Comparison of ENCODE assay signal across 13 mouse cellular contexts in genomic region chr3:88226101-88226845, GRCm38 (mm10). TPM values are rescaled to one million over a fixed set of nuclear protein-coding genes. Genes with fewer than 3 reads are reported as not detected.
A peak's percentile ranks its signal among the peaks of the same experiment; 100 is the strongest.
DNase-seq lines count a peak whose midpoint lies in the region; ATAC-seq and TF ChIP-seq lines count a peak whose summit lies in the region.
"Had no signal": no experiment of that assay in that cellular context is flagged by ENCODE, and none has a peak within 500 bp of the region (broad histone marks: within the 10 kb centered on the region; RNA-seq: fewer than 3 reads in every experiment).

No protein-coding gene starts in this region.

- no peaks in the 10 kb centered on the region for H3K4me1 ChIP-seq in embryonic facial prominence, embryonic 14.5 days (ENCODE audit: control insufficient read depth, insufficient read depth, low read length)
- peaks cover 35% of the 10 kb centered on the region for H3K4me1 ChIP-seq in embryonic facial prominence, embryonic 10.5 days
- H3K4me1 ChIP-seq in hindbrain, postnatal 0 days (ENCODE audit: insufficient read depth, low read length): peaks cover 35% of the 10 kb centered on the region
- peaks cover 100% of the 10 kb centered on the region for H3K4me1 ChIP-seq in neural tube, embryonic 13.5 days (replicated peaks)
- no peaks in the 10 kb centered on the region for H3K4me1 ChIP-seq in lung, postnatal 0 days (ENCODE audit: insufficient read depth, low read depth, low read length)
- H3K4me1 ChIP-seq: heart, embryonic 13.5 days; limb, embryonic 15.5 days had no signal

- no peak for DNase-seq in embryonic facial prominence, embryonic 14.5 days (ENCODE audit: low spot score)
- no peak for DNase-seq in embryonic facial prominence, embryonic 10.5 days (ENCODE audit: low spot score)
- DNase-seq in cerebellum, postnatal 36 days: peak; percentile 87 to 91
- DNase-seq in hindbrain, postnatal 0 days (ENCODE audit: low spot score): peak; percentile 90
- DNase-seq in lung, postnatal 0 days (ENCODE audit: low spot score): no peak
- DNase-seq: adrenal gland, postnatal 25 days; thymus, postnatal 4 days had no signal

- TF ChIP-seq EP300 in lung, postnatal 0 days (IDR thresholded peaks at IDR 0.05): no peak

- H3K9ac ChIP-seq in embryonic facial prominence, embryonic 14.5 days (ENCODE audit: low read depth, low read length): no peak overlapping the region
- no peak overlapping the region for H3K9ac ChIP-seq in hindbrain, postnatal 0 days (replicated peaks; ENCODE audit: low read length)
- H3K9ac ChIP-seq in neural tube, embryonic 13.5 days: peak overlapping the region; percentile 63
- H3K9ac ChIP-seq in lung, postnatal 0 days (replicated peaks; ENCODE audit: low read depth): no peak overlapping the region
- H3K9ac ChIP-seq: heart, embryonic 13.5 days; limb, embryonic 15.5 days had no signal

- no peak overlapping the region for H3K27ac ChIP-seq in embryonic facial prominence, embryonic 14.5 days (replicated peaks; ENCODE audit: low read depth, low read length)
- H3K27ac ChIP-seq in embryonic facial prominence, embryonic 10.5 days (replicated peaks): no peak overlapping the region
- H3K27ac ChIP-seq in hindbrain, postnatal 0 days: peak overlapping the region; percentile 93
- peak overlapping the region; percentile 98 for H3K27ac ChIP-seq in neural tube, embryonic 13.5 days (replicated peaks)
- no peak overlapping the region for H3K27ac ChIP-seq in lung, postnatal 0 days (ENCODE audit: low read length)
- H3K27ac ChIP-seq: heart, embryonic 13.5 days; kidney, postnatal 0 days; limb, embryonic 15.5 days had no signal

- H3K4me3 ChIP-seq in embryonic facial prominence, embryonic 14.5 days (ENCODE audit: low read depth, low read length): no peak overlapping the region
- H3K4me3 ChIP-seq in embryonic facial prominence, embryonic 10.5 days: no peak overlapping the region
- H3K4me3 ChIP-seq in hindbrain, postnatal 0 days (ENCODE audit: low read length): no peak overlapping the region
- H3K4me3 ChIP-seq in neural tube, embryonic 13.5 days: no peak overlapping the region
- H3K4me3 ChIP-seq in lung, postnatal 0 days (ENCODE audit: low read depth, low read length): no peak overlapping the region
- H3K4me3 ChIP-seq: heart, embryonic 13.5 days; limb, embryonic 15.5 days had no signal

- H3K9me3 ChIP-seq in embryonic facial prominence, embryonic 14.5 days (ENCODE audit: control insufficient read depth, low read length): no peaks in the 10 kb centered on the region
- H3K9me3 ChIP-seq in embryonic facial prominence, embryonic 10.5 days: no peaks in the 10 kb centered on the region
- H3K9me3 ChIP-seq in hindbrain, postnatal 0 days (ENCODE audit: low read length): no peaks in the 10 kb centered on the region
- H3K9me3 ChIP-seq in neural tube, embryonic 13.5 days: no peaks in the 10 kb centered on the region
- H3K9me3 ChIP-seq in lung, postnatal 0 days (ENCODE audit: low read length): no peaks in the 10 kb centered on the region
- H3K9me3 ChIP-seq: heart, embryonic 13.5 days; limb, embryonic 15.5 days had no signal

- no peaks in the 10 kb centered on the region for H3K36me3 ChIP-seq in embryonic facial prominence, embryonic 14.5 days (ENCODE audit: control insufficient read depth, insufficient read depth, low read length)
- no peaks in the 10 kb centered on the region for H3K36me3 ChIP-seq in embryonic facial prominence, embryonic 10.5 days (replicated peaks)
- peaks cover 60% of the 10 kb centered on the region; the same call in 1 of the 2 replicates for H3K36me3 ChIP-seq in hindbrain, postnatal 0 days (ENCODE audit: insufficient read depth, low read length)
- peaks cover 82% of the 10 kb centered on the region for H3K36me3 ChIP-seq in neural tube, embryonic 13.5 days
- no peaks in the 10 kb centered on the region for H3K36me3 ChIP-seq in lung, postnatal 0 days (ENCODE audit: insufficient read depth, low read length)
- H3K36me3 ChIP-seq: heart, embryonic 13.5 days; limb, embryonic 15.5 days had no signal

- peak; percentile 24; the same call in 1 of the 2 replicates for ATAC-seq in embryonic facial prominence, embryonic 14.5 days (ENCODE audit: low read depth)
- peak; percentile 38 for ATAC-seq in hindbrain, postnatal 0 days
- ATAC-seq in neural tube, embryonic 13.5 days (ENCODE audit: low read depth): 0 out of 2 replicates have a peak, but pooled peaks have one; percentile 4
- no peak for ATAC-seq in lung, postnatal 0 days
- no peak for ATAC-seq in granulocyte monocyte progenitor cell, adult 5-6 weeks (replicated peaks; ENCODE audit: poor library complexity, severe bottlenecking)
- no peak for ATAC-seq in activated CD4-positive, CD25-positive, alpha-beta regulatory T cell, adult 4 months

- H3K4me2 ChIP-seq in embryonic facial prominence, embryonic 14.5 days (ENCODE audit: low read depth, low read length): no peak overlapping the region
- no peak overlapping the region for H3K4me2 ChIP-seq in hindbrain, postnatal 0 days (ENCODE audit: low read depth, low read length)
- H3K4me2 ChIP-seq in neural tube, embryonic 13.5 days: no peak overlapping the region
- H3K4me2 ChIP-seq in lung, postnatal 0 days (replicated peaks; ENCODE audit: low read depth, low read length): no peak overlapping the region
- H3K4me2 ChIP-seq: heart, embryonic 13.5 days; limb, embryonic 15.5 days had no signal

- no peak for TF ChIP-seq CTCF in hindbrain, postnatal 0 days (IDR thresholded peaks at IDR 0.05; ENCODE audit: low read depth)
- no peak for TF ChIP-seq CTCF in lung, postnatal 0 days (IDR thresholded peaks at IDR 0.05)

- WGBS in embryonic facial prominence, embryonic 14.5 days: 75% methylated on average over 10 of the region's 10 CpGs
- WGBS in embryonic facial prominence, embryonic 10.5 days: 89% methylated on average over 10 of the region's 10 CpGs
- WGBS in hindbrain, postnatal 0 days: 29% methylated on average over 10 of the region's 10 CpGs
- WGBS in neural tube, embryonic 13.5 days: 55% methylated on average over 10 of the region's 10 CpGs
- 84% methylated on average over 10 of the region's 10 CpGs for WGBS in lung, postnatal 0 days

- H3K27me3 ChIP-seq in embryonic facial prominence, embryonic 14.5 days (replicated peaks; ENCODE audit: control insufficient read depth, insufficient read depth, low read length): peaks cover 34% of the 10 kb centered on the region
- H3K27me3 ChIP-seq in embryonic facial prominence, embryonic 10.5 days (replicated peaks; ENCODE audit: low read depth, poor library complexity, severe bottlenecking): peaks cover 98% of the 10 kb centered on the region
- H3K27me3 ChIP-seq in hindbrain, postnatal 0 days (ENCODE audit: insufficient read depth, low read length): no peaks in the 10 kb centered on the region
- H3K27me3 ChIP-seq in neural tube, embryonic 13.5 days: no peaks in the 10 kb centered on the region
- H3K27me3 ChIP-seq in lung, postnatal 0 days (replicated peaks; ENCODE audit: insufficient read depth, low read length): peaks cover 2% of the 10 kb centered on the region; the same call in 1 of the 2 replicates

RNA-seq across cellular contexts. Expression of gene Rhbg, which starts 28.2 kb away (rescaled TPM):
- polyA plus RNA-seq in embryonic facial prominence, embryonic 14.5 days (2014; fragmentation: Nextera tagmentation; extraction: Ambion mirVana): 4.1 and 7.6 TPM in 2 replicates
- 0.17 TPM in 1 of 2 replicates, not detected in the other for polyA plus RNA-seq in embryonic facial prominence, embryonic 10.5 days (2016; fragmentation: Nextera tagmentation; extraction: Ambion mirVana)
- total RNA-seq in hindbrain, postnatal 0 days (2014; rRNA removed): 0.94 and 1.0 TPM in 2 replicates
- 0.37 and 0.43 TPM in 2 replicates for polyA plus RNA-seq in hindbrain, postnatal 0 days (2015; fragmentation: Nextera tagmentation; extraction: Ambion mirVana)
- polyA plus RNA-seq in neural tube, embryonic 13.5 days (2015; fragmentation: Nextera tagmentation; extraction: Ambion mirVana): 0.15 and 0.67 TPM in 2 replicates
- 3.9 and 4.9 TPM in 2 replicates for polyA plus RNA-seq in lung, postnatal 0 days (2015; fragmentation: Nextera tagmentation; extraction: Ambion mirVana)
- total RNA-seq in granulocyte monocyte progenitor cell, adult 5-6 weeks (2014; fragmentation: Nextera tagmentation): not detected in 2 replicates
- total RNA-seq in granulocyte monocyte progenitor cell, adult 5-6 weeks (2017): not detected in 2 replicates
- polyA plus RNA-seq in activated CD4-positive, CD25-positive, alpha-beta regulatory T cell, adult 4 months (2017; shearing (Covaris generic)): not detected

Comparison
In these comparisons a context has a peak if more than half of its experiments do, and no peak if none do; other contexts are left out.
1. ATAC-seq: peak in embryonic facial prominence, embryonic 14.5 days (single experiment), hindbrain, postnatal 0 days (single experiment) and neural tube, embryonic 13.5 days (single experiment); none in lung, postnatal 0 days (single experiment), granulocyte monocyte progenitor cell, adult 5-6 weeks (single experiment) and activated CD4-positive, CD25-positive, alpha-beta regulatory T cell, adult 4 months (single experiment).
2. DNase-seq: peak in cerebellum, postnatal 36 days (2 of 2) and hindbrain, postnatal 0 days (single experiment); none in embryonic facial prominence, embryonic 14.5 days (single experiment), embryonic facial prominence, embryonic 10.5 days (single experiment) and lung, postnatal 0 days (single experiment).
3. H3K27ac ChIP-seq: peak in hindbrain, postnatal 0 days (single experiment) and neural tube, embryonic 13.5 days (single experiment); none in embryonic facial prominence, embryonic 14.5 days (single experiment), embryonic facial prominence, embryonic 10.5 days (single experiment) and lung, postnatal 0 days (single experiment).